Mouse (Mus musculus): ENCODE results near the gene Topbp1. TPM values are rescaled to one million over a fixed set of nuclear protein-coding genes. Genes with fewer than 3 reads are reported as not detected.

The Topbp1 gene
- polyA plus RNA-seq, 1 experiment from 2014 or later = 33.1 TPM

DNA sequence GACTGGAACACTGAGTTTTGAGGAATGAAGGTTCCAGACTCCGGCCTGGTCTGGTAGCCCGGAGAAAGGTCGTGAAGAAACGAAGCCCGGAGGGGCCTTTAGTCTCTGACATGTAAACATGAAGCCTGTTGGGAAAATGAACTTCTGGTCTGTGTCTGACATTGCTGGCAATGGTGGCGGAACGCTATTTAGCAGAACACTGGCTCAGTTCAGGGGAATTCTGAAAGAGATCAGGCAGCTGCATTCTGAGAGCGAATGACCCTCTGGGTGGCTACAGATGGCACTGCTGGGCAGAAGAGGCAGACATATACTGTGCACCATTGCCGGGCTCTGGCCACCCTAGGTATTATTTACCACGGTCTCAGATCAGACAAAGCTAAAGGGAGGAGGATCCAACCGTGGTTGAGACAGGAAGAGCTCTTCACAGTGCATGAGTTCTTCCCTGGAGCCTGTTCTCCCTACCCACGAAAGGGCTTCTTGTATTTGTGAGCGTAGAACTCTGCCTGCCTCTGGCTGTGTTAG is 18.1 kb upstream of the Topbp1 start:
- Histone ChIP-seq H3K27me3 (ENCODE audit: insufficient read depth, low read length) (no peaks in the 10 kb centered on the region), H3K4me1 (replicated peaks; ENCODE audit: insufficient read depth, low read length) (no peaks in the 10 kb centered on the region), H3K4me2 (ENCODE audit: low read length) (no peak overlapping the region), H3K27ac (no peak overlapping the region; the same call in 1 of the 2 replicates), H3K4me3 (replicated peaks; ENCODE audit: low read depth, low read length) (no peak overlapping the region), H3K9me3 (replicated peaks; ENCODE audit: low read length) (no peaks in the 10 kb centered on the region), H3K36me3 (ENCODE audit: insufficient read depth, low read length) (no peaks in the 10 kb centered on the region), H3K9ac (ENCODE audit: low read depth, low read length) (no peak overlapping the region)
- no peak for ATAC-seq (replicated peaks; ENCODE audit: low FRiP score, low read depth)
- WGBS = 55% methylated on average over 13 of the region's 13 CpGs
- DNase-seq (ENCODE audit: low spot score) = peak; percentile 2
- TF ChIP-seq CTCF (IDR thresholded peaks at IDR 0.05; ENCODE audit: low read depth) = no peak

DNA sequence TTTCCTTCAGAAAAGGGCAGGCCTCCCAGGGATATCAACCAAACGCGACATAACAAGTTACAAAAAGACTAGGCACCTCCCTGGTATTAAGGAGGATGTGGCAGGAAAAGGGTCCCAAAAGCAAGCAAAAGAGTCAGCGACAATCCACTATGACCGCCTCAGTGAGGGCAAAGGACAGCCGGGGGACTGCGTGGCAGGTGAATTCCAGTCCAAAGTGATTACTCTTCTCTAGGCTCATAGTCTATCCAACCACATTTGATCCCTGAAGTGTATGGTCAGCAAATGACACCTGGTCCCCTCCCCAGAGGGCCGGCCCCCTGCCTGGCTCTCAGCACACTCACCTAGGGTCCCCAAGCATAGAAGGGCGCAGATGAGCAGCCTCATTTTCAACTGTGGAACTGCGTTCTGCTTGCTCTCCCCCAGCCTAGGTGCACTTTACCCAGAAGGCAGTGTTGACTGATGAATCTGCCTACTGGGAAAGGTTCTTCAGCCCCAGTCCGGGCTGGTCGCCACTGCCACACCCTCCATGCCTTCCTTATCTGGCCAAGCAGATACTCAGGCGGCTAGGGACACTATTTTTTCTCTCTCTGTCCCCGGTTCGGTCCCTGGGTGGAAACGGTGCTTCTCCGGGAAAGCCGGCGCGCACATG is 17.1 kb upstream of the Topbp1 start:
- Histone ChIP-seq H3K36me3 (ENCODE audit: insufficient read depth, low read length) (no peaks in the 10 kb centered on the region), H3K27ac (no peak overlapping the region), H3K4me3 (replicated peaks; ENCODE audit: low read depth, low read length) (no peak overlapping the region), H3K27me3 (ENCODE audit: insufficient read depth, low read length) (no peaks in the 10 kb centered on the region), H3K9me3 (replicated peaks; ENCODE audit: low read length) (no peaks in the 10 kb centered on the region), H3K4me1 (replicated peaks; ENCODE audit: insufficient read depth, low read length) (no peaks in the 10 kb centered on the region), H3K4me2 (ENCODE audit: low read length) (no peak overlapping the region), H3K9ac (ENCODE audit: low read depth, low read length) (no peak overlapping the region)
- ATAC-seq (replicated peaks; ENCODE audit: low FRiP score, low read depth) = no peak
- DNase-seq (ENCODE audit: low spot score) = no peak
- TF ChIP-seq CTCF (IDR thresholded peaks at IDR 0.05; ENCODE audit: low read depth) = no peak
- WGBS = 88% methylated on average over 19 of the region's 19 CpGs

DNA sequence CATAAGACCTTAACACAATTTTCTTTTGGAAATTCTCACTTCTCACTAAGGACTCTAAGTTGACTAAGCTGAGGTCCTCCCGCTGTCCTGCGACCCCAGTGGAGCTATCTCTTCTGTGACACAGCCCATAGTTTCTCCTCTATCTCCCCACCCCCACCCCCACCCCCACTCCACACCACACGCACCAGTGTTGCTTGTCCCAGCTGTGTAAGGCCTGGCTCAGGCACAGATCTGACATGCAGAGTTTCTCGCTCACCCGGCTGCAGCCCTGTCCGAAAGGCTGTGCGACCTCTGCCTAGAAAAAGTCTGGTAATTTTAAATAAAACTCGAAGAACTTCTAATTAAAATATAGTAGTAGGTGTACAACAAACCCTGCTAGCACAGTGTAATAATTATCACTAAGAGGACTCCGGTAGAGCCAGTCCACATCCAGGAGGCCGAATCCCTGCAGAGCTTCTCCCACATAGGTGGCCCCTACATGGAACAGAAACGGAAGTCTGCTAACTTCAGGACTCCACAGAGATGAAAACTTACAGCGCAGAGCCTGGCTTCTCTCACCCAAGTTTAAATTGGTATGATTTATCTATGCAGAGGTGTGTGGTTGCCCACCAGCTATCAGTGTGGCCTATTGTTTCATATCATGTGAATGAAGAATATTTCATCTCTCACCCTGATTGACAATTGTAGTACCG is 16.4 kb upstream of the Topbp1 start:
- Histone ChIP-seq H3K36me3 (ENCODE audit: insufficient read depth, low read length) (no peaks in the 10 kb centered on the region), H3K27me3 (ENCODE audit: insufficient read depth, low read length) (no peaks in the 10 kb centered on the region), H3K9me3 (replicated peaks; ENCODE audit: low read length) (no peaks in the 10 kb centered on the region), H3K27ac (no peak overlapping the region), H3K4me3 (replicated peaks; ENCODE audit: low read depth, low read length) (no peak overlapping the region), H3K4me1 (replicated peaks; ENCODE audit: insufficient read depth, low read length) (no peaks in the 10 kb centered on the region), H3K9ac (ENCODE audit: low read depth, low read length) (no peak overlapping the region), H3K4me2 (ENCODE audit: low read length) (no peak overlapping the region)
- DNase-seq (ENCODE audit: low spot score) (no peak), ATAC-seq (replicated peaks; ENCODE audit: low FRiP score, low read depth) (no peak)
- 85% methylated on average over 13 of the region's 13 CpGs for WGBS
- TF ChIP-seq CTCF (IDR thresholded peaks at IDR 0.05; ENCODE audit: low read depth) = no peak

DNA sequence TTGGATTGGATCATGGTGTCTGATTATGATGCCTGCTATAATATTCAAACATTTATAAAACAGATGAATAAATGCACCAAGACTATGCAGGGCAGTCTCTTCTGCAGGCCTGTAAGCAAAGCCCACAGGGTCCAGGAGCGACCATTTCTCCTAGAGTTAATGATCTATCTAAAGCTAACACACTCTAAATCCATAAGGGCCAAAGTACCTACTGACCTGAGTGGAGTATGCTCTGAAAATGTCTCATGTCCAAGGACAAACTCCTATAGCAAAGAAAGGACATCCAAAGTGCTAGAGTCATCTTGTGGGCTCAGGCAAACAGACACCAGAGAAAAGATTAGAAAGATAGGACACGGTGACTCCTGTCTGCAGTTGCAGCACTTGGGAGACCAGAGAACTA is 10.5 kb upstream of the Topbp1 start:
- Histone ChIP-seq H3K27me3 (ENCODE audit: insufficient read depth, low read length) (no peaks in the 10 kb centered on the region), H3K4me2 (ENCODE audit: low read length) (no peak overlapping the region), H3K4me1 (replicated peaks; ENCODE audit: insufficient read depth, low read length) (no peaks in the 10 kb centered on the region), H3K9ac (ENCODE audit: low read depth, low read length) (no peak overlapping the region), H3K27ac (no peak overlapping the region), H3K9me3 (replicated peaks; ENCODE audit: low read length) (no peaks in the 10 kb centered on the region), H3K36me3 (ENCODE audit: insufficient read depth, low read length) (no peaks in the 10 kb centered on the region), H3K4me3 (replicated peaks; ENCODE audit: low read depth, low read length) (no peak overlapping the region)
- WGBS = 80% methylated on average over 2 of the region's 2 CpGs
- DNase-seq (ENCODE audit: low spot score) (no peak), ATAC-seq (replicated peaks; ENCODE audit: low FRiP score, low read depth) (no peak)
- TF ChIP-seq CTCF (IDR thresholded peaks at IDR 0.05; ENCODE audit: low read depth) = no peak

DNA sequence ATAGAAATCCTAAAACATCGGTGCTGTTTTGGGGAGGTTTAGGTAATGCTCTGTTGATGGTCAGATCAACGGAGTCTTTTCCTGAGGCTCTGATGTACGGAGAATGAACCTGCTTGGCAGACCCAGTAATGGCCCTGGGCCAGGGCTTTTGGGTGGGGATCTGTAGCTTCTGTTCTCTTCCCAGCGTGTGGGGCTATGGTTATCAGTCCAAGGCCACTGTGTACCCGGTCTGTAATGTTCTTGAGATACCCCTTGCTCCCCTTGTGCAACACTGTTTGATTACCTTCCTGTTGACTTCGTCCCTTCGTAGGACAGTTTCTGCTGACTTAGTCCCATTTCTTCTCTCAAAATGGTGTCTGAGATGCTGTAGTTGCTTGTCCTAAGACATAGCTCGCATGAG is 3.9 kb upstream of the Topbp1 start:
- no peak for TF ChIP-seq CTCF (IDR thresholded peaks at IDR 0.05; ENCODE audit: low read depth)
- no peak overlapping the region for H3K27ac ChIP-seq
- no peak overlapping the region for H3K4me3 ChIP-seq (replicated peaks; ENCODE audit: low read depth, low read length)
- H3K9me3 ChIP-seq (replicated peaks; ENCODE audit: low read length) = no peaks in the 10 kb centered on the region
- no peak overlapping the region for H3K4me2 ChIP-seq (ENCODE audit: low read length)
- DNase-seq (ENCODE audit: low spot score) (no peak), ATAC-seq (replicated peaks; ENCODE audit: low FRiP score, low read depth) (no peak)
- no peaks in the 10 kb centered on the region for H3K36me3 ChIP-seq (ENCODE audit: insufficient read depth, low read length)
- H3K9ac ChIP-seq (ENCODE audit: low read depth, low read length) = no peak overlapping the region
- H3K4me1 ChIP-seq (replicated peaks; ENCODE audit: insufficient read depth, low read length) = no peaks in the 10 kb centered on the region
- 94% methylated on average over 8 of the region's 8 CpGs for WGBS
- H3K27me3 ChIP-seq (ENCODE audit: insufficient read depth, low read length) = no peaks in the 10 kb centered on the region

DNA sequence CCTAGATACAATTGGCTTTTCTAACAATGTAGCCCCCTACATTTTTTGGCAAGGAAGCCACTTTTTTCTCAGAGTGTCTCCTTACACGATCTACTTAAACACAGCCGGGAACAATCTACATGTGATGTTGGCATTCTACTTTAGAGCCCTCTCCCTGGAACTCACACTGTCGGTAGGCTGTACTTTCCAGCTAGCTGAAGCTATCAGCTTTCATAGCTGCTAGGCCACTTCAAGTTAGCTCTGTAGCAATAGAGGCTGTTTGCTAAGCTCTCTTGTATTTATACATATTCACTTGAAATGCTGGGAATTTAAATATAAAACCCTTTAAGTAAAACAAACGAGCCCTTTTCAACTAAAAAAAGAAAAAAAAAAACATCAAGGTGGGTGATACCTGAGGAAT is 2.8 kb upstream of the Topbp1 start:
- Histone ChIP-seq H3K4me3 (replicated peaks; ENCODE audit: low read depth, low read length) (no peak overlapping the region), H3K9me3 (replicated peaks; ENCODE audit: low read length) (no peaks in the 10 kb centered on the region), H3K4me1 (replicated peaks; ENCODE audit: insufficient read depth, low read length) (no peaks in the 10 kb centered on the region), H3K4me2 (ENCODE audit: low read length) (no peak overlapping the region), H3K36me3 (ENCODE audit: insufficient read depth, low read length) (no peaks in the 10 kb centered on the region), H3K27me3 (ENCODE audit: insufficient read depth, low read length) (no peaks in the 10 kb centered on the region), H3K9ac (ENCODE audit: low read depth, low read length) (no peak overlapping the region), H3K27ac (no peak overlapping the region)
- no peak for ATAC-seq (replicated peaks; ENCODE audit: low FRiP score, low read depth)
- TF ChIP-seq CTCF (IDR thresholded peaks at IDR 0.05; ENCODE audit: low read depth) = no peak
- no peak for DNase-seq (ENCODE audit: low spot score)
- whole genome bisulfite sequencing = 71% methylated on average over 4 of the region's 4 CpGs

Measured in kidney, postnatal 0 days (tissue).